Mouse (Mus musculus) spleen, postnatal 10 days (tissue): ENCODE data around the gene Sh3pxd2a.

Experiments
- DNase-seq, 2 experiments: peaks; one replicate each; pipeline ENCODE4 v3.0.0; 2021 to 2022; ENCODE audit warnings: low spot score in 2 of 2

The Sh3pxd2a gene

GRCm38 (mm10) chr19:47374916-47375573 is 89.2 kb downstream of the Sh3pxd2a start:
- no peak for DNase-seq

DNA sequence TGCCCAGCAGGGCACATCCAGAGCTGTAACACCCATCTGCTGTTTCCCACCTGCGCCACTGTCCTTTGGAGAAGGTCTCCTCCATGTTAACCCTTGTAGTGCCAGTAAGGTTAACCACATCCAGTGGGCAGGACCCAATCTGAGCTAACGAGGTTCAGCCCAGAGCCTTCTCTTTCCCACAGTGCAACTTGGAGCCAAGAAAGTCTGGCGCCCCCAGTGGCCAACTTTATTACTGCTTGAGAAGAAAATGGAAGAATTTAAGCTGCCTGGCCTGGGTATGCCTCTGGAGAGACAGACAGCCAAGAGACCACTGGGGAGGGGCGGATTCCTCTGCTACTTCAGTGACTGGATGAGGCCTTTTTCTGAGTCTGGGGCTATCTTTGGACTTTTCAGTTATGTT is 89.8 kb downstream of the Sh3pxd2a start:
- DNase-seq: peak; percentile 77 to 83

DNA sequence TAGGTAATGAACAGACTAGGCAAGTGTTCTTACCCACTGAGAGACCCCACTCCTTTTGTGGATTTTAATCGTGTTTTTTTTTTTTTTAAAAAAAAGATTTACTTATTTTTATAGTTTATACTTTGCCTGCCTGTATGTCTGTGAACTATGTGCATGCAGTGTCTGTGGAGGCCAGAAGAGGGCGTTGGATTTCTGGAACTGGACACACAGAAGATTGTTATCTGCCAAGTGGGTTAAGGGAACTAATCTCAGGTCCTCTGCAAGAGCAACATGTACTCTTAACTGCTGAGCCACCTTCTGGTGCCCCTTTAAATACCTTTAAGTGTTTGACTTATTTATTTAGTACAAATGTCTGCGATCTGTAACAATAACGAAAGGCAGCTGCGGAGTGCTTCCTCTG is 92.2 kb downstream of the Sh3pxd2a start:
- no peak for DNase-seq

- DNase-seq: no peak
These were observed 92.7 kb downstream of the Sh3pxd2a start for GRCm38 (mm10) chr19:47371521-47371920.

DNA sequence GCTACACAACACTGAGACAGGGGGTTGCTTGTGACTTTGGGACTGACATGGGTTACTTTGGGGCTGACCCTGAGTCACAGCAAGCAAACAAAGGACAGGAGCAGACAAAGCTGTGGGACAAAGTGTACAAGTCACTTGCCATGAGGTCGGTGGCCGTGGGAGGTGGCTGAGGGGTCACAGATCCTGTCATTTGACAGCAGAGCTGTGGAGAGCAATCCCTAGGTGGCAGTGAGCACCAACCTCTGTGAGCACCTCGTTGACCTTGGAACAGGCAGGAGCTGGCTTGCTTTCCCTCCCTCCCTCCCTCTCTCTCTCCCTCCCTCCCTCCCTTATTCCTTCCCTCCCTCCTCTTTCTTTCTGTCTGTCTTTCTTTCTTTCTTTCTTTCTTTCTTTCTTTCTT is 95.2 kb downstream of the Sh3pxd2a start:
- DNase-seq: no peak

DNA sequence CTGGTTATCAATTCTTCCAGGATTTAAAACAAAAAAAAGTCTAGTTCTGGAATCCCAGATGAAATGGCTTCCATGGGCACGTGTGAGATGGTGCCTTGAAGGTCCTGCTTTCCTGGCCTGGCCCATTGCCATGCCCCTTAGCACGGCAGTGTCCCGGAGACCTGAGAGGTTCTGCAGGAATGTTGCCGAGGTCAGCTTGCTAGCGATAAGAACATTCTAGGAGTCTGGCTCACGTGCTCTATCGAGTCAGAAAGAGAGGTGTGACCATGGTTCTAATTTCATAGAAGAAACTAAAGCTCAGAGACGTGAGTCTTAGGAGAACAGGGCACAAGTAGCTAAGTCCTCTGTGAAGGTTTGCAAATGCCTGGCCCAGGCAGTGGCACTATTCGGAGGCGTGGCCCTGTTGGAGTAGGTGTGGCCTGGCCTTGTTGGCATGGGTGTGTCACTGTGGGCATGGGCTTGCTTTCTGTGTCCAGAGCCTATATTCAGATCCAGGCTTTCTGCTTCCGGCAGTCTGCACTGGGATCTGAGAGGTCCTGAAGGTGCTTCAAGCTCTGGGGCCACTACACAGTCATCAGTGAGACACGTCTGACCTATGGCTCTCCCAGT is 96.8 kb downstream of the Sh3pxd2a start:
- no peak for DNase-seq

- no peak for DNase-seq
These were observed 97.6 kb downstream of the Sh3pxd2a start for GRCm38 (mm10) chr19:47366576-47366975.

- no peak for DNase-seq
These were observed 101.0 kb downstream of the Sh3pxd2a start for GRCm38 (mm10) chr19:47363086-47363668.

DNA sequence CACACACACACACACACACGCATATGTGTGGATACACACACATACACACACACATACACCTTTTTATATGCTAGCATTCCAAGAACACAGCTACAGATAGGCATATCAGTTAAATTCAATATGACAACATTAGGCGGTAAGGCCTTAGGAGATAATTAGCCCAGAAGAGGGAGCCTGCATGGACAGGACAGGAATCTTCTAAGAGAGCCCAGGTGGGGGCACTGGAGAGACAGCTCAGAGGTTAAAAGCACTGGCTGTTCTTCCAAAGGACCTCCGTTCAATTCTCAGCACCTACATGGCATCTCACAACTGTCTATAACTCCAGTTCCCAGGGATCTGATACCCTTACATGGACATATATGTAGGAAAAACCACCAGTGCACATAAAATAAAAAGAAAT is 103.3 kb downstream of the Sh3pxd2a start:
- DNase-seq: no peak

GRCm38 (mm10) chr19:47360017-47360416 is 104.2 kb downstream of the Sh3pxd2a start:
- DNase-seq: no peak

GRCm38 (mm10) chr19:47359166-47359931 is 104.9 kb downstream of the Sh3pxd2a start:
- DNase-seq: peak in 1 of 2 experiments; percentile 35

- DNase-seq: no peak
These were observed 106.9 kb downstream of the Sh3pxd2a start for GRCm38 (mm10) chr19:47357297-47357696.

DNA sequence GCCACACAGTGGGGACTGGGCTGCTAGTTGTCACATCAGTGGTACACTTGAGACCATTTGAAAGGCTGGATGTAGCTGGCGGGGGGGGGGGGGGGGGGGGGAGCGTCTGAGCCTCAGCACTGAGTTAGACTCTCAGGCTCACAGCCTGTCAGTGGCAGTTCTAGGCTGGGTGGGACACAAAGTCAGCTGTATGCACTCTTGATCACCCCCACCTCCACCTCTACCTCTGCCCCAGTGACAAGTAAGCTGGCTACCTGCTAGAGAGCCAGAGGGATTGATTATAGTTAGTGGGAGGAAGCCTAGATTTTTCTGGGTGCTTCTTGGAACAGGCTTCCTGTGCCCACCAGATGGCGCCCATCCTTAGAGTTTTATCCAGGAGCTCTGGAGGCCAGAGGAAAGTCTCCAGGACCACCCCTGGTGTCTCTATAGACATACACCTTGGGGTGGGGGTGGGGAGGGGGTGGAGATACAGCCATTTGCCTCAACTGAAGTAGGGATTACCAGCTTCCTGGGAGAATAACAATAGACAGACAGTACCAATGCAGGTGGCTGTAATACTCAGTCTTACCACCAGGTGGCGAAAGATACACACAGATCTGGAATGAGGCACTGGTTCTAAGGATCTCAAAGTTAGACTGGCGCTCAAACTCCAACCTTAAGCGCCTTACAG is 107.9 kb downstream of the Sh3pxd2a start:
- peak; percentile 78 to 87 for DNase-seq

GRCm38 (mm10) chr19:47354456-47354855 is 109.7 kb downstream of the Sh3pxd2a start:
- no peak for DNase-seq

DNA sequence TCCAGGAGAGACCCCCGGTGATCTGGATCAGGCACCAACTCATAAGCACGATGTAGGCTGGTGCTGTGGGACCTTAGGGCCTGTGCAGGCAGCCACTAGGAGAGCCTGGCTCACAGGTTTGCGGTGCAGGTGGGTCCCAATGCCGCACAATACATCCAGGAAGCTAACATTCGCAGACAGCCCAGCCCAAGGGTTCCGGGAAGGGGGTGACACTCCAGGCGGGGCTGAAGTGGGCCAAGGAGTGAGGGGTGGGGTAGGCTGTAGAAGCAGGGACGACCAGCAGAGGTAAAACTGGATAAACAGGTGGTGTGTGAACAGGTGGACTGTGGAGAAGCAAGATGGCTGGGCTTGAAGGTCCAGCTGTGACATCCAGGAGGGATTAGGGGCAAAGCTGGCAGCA is 115.2 kb downstream of the Sh3pxd2a start:
- DNase-seq: no peak

GRCm38 (mm10) chr19:47348395-47349016 is 115.7 kb downstream of the Sh3pxd2a start:
- DNase-seq: no peak

GRCm38 (mm10) chr19:47347021-47347643 is 117.1 kb downstream of the Sh3pxd2a start:
- no peak for DNase-seq

- DNase-seq: no peak
These were observed 117.6 kb downstream of the Sh3pxd2a start for GRCm38 (mm10) chr19:47346606-47347005.

DNA sequence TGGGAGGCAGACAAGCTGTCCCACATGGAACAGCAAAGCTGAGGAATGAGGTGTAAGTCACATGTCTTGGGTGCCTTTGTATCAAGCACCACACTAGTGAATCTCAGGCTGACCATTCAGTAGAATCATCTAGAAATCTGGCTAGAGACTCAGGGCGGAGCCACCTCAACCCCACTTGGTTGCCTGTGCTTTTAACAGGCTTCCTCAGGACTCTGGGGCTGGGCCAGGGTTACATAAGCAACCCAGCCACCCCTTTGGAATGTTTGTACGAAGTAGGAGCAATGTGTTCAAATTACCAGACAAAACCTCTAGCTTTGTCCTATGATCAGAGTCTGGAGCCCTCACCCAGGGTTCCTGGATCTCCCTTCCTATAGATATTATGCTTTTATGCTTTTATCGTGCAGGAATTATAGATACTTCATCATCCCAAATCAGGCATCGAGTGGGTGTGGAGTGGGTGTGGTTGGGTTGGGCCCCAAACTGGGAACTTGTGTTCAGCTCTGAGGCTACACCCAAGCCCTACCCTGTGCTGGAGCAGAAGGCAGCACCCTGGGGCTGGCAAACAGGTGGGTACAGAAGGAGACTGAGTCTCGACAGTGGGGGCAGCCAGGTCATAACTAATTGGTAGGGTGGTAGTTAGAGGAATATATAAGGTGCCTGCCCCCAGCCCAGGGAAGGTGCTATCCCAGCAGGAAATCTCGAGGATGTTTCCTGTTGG is 118.2 kb downstream of the Sh3pxd2a start:
- DNase-seq: no peak

DNA sequence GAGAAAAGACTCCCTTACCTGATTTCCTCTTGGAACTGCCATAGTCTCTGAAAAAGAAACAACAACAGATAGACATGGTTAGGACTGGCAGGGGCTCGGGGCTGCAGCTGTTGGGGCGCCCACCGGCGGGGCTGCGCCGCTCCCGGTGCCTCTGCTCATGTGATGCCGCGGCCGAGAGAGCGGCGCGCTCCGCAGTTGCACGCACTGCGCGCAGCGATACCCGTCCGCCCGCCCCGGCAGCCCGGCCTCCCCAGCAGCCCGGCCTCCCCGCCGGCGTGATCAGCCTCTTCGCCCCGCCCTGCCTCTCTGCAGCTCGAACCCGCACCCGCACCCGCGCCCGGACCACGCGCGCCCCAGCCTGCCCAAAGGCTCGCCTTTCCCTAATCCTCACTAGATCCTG is 120.8 kb downstream of the Sh3pxd2a start:
- no peak for DNase-seq
